Mouse (Mus musculus) small intestine, adult 2 months (tissue): ENCODE results near the gene Kng1.
"Not testable (repeated sequence)": the region's sequence is repeated elsewhere in the genome, so short reads cannot be mapped to it uniquely, and the experiment has no call there.

Source experiments
- CTCF ChIP-seq: fragments of 200-500 bp; IDR thresholded peaks from 2 replicates; pipeline ENCODE4 v1.5.1; 2012; ENCODE audit warnings: low read depth, mild to moderate bottlenecking, control low read depth, inconsistent platforms, low read length, moderate library complexity, mixed read lengths; ENCODE audit not compliant: insufficient replicate concordance, insufficient read length; ENCODE audit errors: extremely low read depth
- POLR2A ChIP-seq: fragments of 200-500 bp; IDR thresholded peaks from 2 replicates; pipeline ENCODE4 v1.6.1; 2012; ENCODE audit warnings: low read depth, mild to moderate bottlenecking, control low read depth, inconsistent platforms, low read length, moderate library complexity

- TF ChIP-seq POLR2A, CTCF: not testable (repeated sequence)
Observed at GRCm38 (mm10) chr16:23014645-23015044, 43.0 kb upstream of the Kng1 start.
